Comparison of ENCODE assay signal across 24 mouse cellular contexts in the genomic region with DNA sequence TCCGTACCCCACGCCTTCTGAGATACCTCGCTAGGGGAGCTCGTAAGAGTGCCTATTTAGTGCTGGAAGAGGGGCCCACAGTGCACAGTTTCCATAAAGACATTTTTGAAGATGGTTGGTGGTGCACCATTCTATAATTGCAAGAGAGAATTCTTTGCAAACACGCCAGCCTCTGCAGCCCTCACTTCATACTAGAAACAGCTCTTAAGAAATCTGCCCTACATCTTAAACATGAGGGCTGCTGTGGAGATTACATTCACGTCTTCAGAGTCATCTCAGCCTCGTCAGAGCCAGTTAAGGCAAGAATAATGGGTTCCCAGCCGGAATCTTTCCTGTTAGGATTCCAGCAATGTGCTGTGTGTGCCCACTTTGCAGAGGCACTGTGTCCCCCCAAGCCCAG.
"Had no signal": no experiment of that assay in that cellular context is flagged by ENCODE, and none has a peak within 500 bp of the region (broad histone marks: within the 10 kb centered on the region; RNA-seq: fewer than 3 reads in every experiment).

No protein-coding gene starts in this region.

- ATAC-seq: forebrain, postnatal 0 days; hindbrain, embryonic 16.5 days; inflammation-experienced regulatory T-cells, adult 6 months; intestine, embryonic 15.5 days; intestine, postnatal 0 days had no signal

- H3K4me2 ChIP-seq: heart, embryonic 12.5 days; hindbrain, embryonic 12.5 days; hindbrain, embryonic 14.5 days; intestine, embryonic 15.5 days; limb, embryonic 13.5 days; limb, embryonic 15.5 days had no signal

- H3K4me1 ChIP-seq: intestine, embryonic 15.5 days had no signal

- H3K9ac ChIP-seq: forebrain, postnatal 0 days; heart, embryonic 12.5 days; hindbrain, embryonic 12.5 days; hindbrain, embryonic 14.5 days; intestine, embryonic 15.5 days; limb, embryonic 13.5 days; limb, embryonic 15.5 days had no signal

- H3K4me3 ChIP-seq: heart, embryonic 10.5 days; heart, embryonic 12.5 days; hindbrain, embryonic 10.5 days; hindbrain, embryonic 12.5 days; intestine, embryonic 15.5 days; layer of hippocampus, adult 2 months; left cerebral cortex, adult 2 months; limb, embryonic 13.5 days; limb, embryonic 15.5 days had no signal

- DNase-seq: forebrain, postnatal 0 days; gastrocnemius, postnatal 10 days; gastrocnemius, postnatal 25 days; heart, adult 18-20 months; heart, postnatal 10 days; heart, postnatal 4 days; kidney, adult 18-20 months; kidney, adult 8-10 months; kidney, postnatal 10 days; kidney, postnatal 25 days; kidney, postnatal 4 days had no signal

- H3K36me3 ChIP-seq: intestine, embryonic 15.5 days had no signal

- H3K27ac ChIP-seq: heart, embryonic 10.5 days; hindbrain, embryonic 10.5 days; hindbrain, embryonic 12.5 days; hindbrain, embryonic 14.5 days; intestine, embryonic 15.5 days; layer of hippocampus, adult 2 months; left cerebral cortex, adult 2 months; limb, embryonic 13.5 days; limb, embryonic 15.5 days had no signal

- H3K9me3 ChIP-seq: heart, embryonic 10.5 days; heart, embryonic 12.5 days; hindbrain, embryonic 10.5 days; hindbrain, embryonic 12.5 days; intestine, embryonic 15.5 days; limb, embryonic 13.5 days; limb, embryonic 15.5 days had no signal

- H3K27me3 ChIP-seq: hindbrain, embryonic 12.5 days; intestine, embryonic 15.5 days; limb, embryonic 13.5 days; limb, embryonic 15.5 days had no signal
